Mouse (Mus musculus) stomach, embryonic 14.5 days (tissue): ENCODE results near the gene Hoxb6. TPM values are rescaled to one million over a fixed set of nuclear protein-coding genes. Genes with fewer than 3 reads are reported as not detected.

ENCODE experiments used
- ATAC-seq: fragments of 200-750 bp; cut with Nextera tagmentation; 2 replicates; pipeline ENCODE4 v1.8.0; 2017; ENCODE audit warnings: low read depth, moderate TSS enrichment; ENCODE audit not compliant: insufficient number of reproducible peaks, insufficient read depth, low FRiP score
- H3K27ac ChIP-seq: fragments of 300-500 bp; sonication (generic); 2 replicates; pipeline ENCODE4 v1.5.1; 2014; ENCODE audit warnings: mild to moderate bottlenecking, low read length, moderate library complexity, mixed read lengths
- H3K27me3 ChIP-seq: fragments of 300-500 bp; sonication (generic); 2 replicates; pipeline ENCODE4 v1.6.1; 2014; ENCODE audit warnings: low read length, control low read depth, mixed read lengths; ENCODE audit not compliant: control insufficient read depth, insufficient read depth
- H3K36me3 ChIP-seq: fragments of 300-500 bp; sonication (generic); 2 replicates; pipeline ENCODE4 v1.6.1; 2014; ENCODE audit warnings: mild to moderate bottlenecking, control low read depth, low read length, moderate library complexity, mixed read lengths; ENCODE audit not compliant: control insufficient read depth, insufficient read depth
- H3K4me1 ChIP-seq: fragments of 300-500 bp; sonication (generic); 2 replicates; pipeline ENCODE4 v1.6.1; 2014; ENCODE audit warnings: low read length, control low read depth, mixed read lengths; ENCODE audit not compliant: control insufficient read depth, insufficient read depth
- H3K4me2 ChIP-seq: fragments of 300-500 bp; sonication (generic); replicated peaks from 2 replicates; pipeline ENCODE4 v1.6.1; 2014; ENCODE audit warnings: low read depth, low read length, control low read depth
- H3K4me3 ChIP-seq: fragments of 300-500 bp; sonication (generic); 2 replicates; pipeline ENCODE4 v1.5.1; 2014; ENCODE audit warnings: low read depth, low read length, control low read depth
- H3K9ac ChIP-seq: fragments of 300-500 bp; sonication (generic); replicated peaks from 2 replicates; pipeline ENCODE4 v1.6.1; 2014; ENCODE audit warnings: low read depth, mild to moderate bottlenecking, control low read depth, low read length, moderate library complexity, mixed read lengths
- H3K9me3 ChIP-seq: fragments of 300-500 bp; sonication (generic); 2 replicates; pipeline ENCODE4 v1.6.1; 2016; ENCODE audit warnings: low read depth, low read length, control low read depth; ENCODE audit not compliant: control insufficient read depth
- WGBS: fragments of 180-500 bp; shearing (Covaris S2); extraction: QIAGEN DNeasy Blood & Tissue Kit; methylation state at CpG from one replicate; pipeline ENCODE4 v1.1.7; 2014; 5-methylcytosine and 5-hydroxymethylcytosine counted together
- polyA plus RNA-seq: library from polyadenylated mRNA; unstranded; fragments of >200 nt; fragmentation: Nextera tagmentation; extraction: Ambion mirVana; gene quantifications from 2 replicates; pipeline ENCODE4 v1.2.1, GENCODE M21; 2014

The Hoxb6 gene
- polyA plus RNA-seq, 1 experiment from 2014 or later, result 12.4 TPM

GRCm38 (mm10) chr11:96325747-96326212 is 33.5 kb downstream of the Hoxb6 start:
- Histone ChIP-seq H3K36me3 (0 out of 2 replicates have a peak, but pooled peaks cover 2% of the 10 kb centered on the region), H3K9ac (peak overlapping the region; percentile 96), H3K27ac (peak overlapping the region; percentile 100), H3K4me3 (peak overlapping the region; percentile 70), H3K9me3 (no peaks in the 10 kb centered on the region), H3K27me3 (no peaks in the 10 kb centered on the region), H3K4me2 (peak overlapping the region; percentile 95), H3K4me1 (peaks cover 32% of the 10 kb centered on the region)
- 15% methylated on average over 22 of the region's 22 CpGs for WGBS
- no peak for ATAC-seq

- Histone ChIP-seq H3K4me2 (peak overlapping the region; percentile 95), H3K9me3 (no peaks in the 10 kb centered on the region), H3K27ac (peak overlapping the region; percentile 100), H3K36me3 (0 out of 2 replicates have a peak, but pooled peaks cover 2% of the 10 kb centered on the region), H3K9ac (peak overlapping the region; percentile 96), H3K4me1 (peaks cover 40% of the 10 kb centered on the region), H3K27me3 (no peaks in the 10 kb centered on the region), H3K4me3 (peak overlapping the region; percentile 70)
- WGBS, result 8% methylated on average over 12 of the region's 12 CpGs
- ATAC-seq, result no peak
Observed at GRCm38 (mm10) chr11:96326705-96327104, 34.4 kb downstream of the Hoxb6 start.

GRCm38 (mm10) chr11:96327122-96327521 is 34.8 kb downstream of the Hoxb6 start:
- Histone ChIP-seq H3K27ac (peak overlapping the region; percentile 100), H3K36me3 (0 out of 2 replicates have a peak, but pooled peaks cover 2% of the 10 kb centered on the region), H3K9me3 (no peaks in the 10 kb centered on the region), H3K27me3 (no peaks in the 10 kb centered on the region), H3K4me1 (peaks cover 44% of the 10 kb centered on the region), H3K4me3 (peak overlapping the region; percentile 70), H3K9ac (peak overlapping the region; percentile 96), H3K4me2 (peak overlapping the region; percentile 95)
- WGBS, result 17% methylated on average over 7 of the region's 7 CpGs
- ATAC-seq, result no peak

- Histone ChIP-seq H3K36me3 (0 out of 2 replicates have a peak, but pooled peaks cover 2% of the 10 kb centered on the region), H3K4me3 (peak overlapping the region; percentile 70), H3K27ac (peak overlapping the region; percentile 100), H3K4me1 (peaks cover 40% of the 10 kb centered on the region), H3K9me3 (no peaks in the 10 kb centered on the region), H3K4me2 (peak overlapping the region; percentile 95), H3K27me3 (no peaks in the 10 kb centered on the region), H3K9ac (peak overlapping the region; percentile 96; the same call in 1 of the 2 replicates)
- no peak for ATAC-seq
- WGBS, result 16% methylated on average over 5 of the region's 5 CpGs
Observed at GRCm38 (mm10) chr11:96327750-96328149, 35.5 kb downstream of the Hoxb6 start.

- peak overlapping the region; percentile 100 for H3K27ac ChIP-seq
- 0 out of 2 replicates have a peak, but pooled peaks cover 2% of the 10 kb centered on the region for H3K36me3 ChIP-seq
- H3K4me3 ChIP-seq, result peak overlapping the region; percentile 70
- H3K9ac ChIP-seq, result peak overlapping the region; percentile 22
- no peak for ATAC-seq
- peaks cover 42% of the 10 kb centered on the region for H3K4me1 ChIP-seq
- H3K9me3 ChIP-seq, result no peaks in the 10 kb centered on the region
- no peaks in the 10 kb centered on the region for H3K27me3 ChIP-seq
- peak overlapping the region; percentile 95 for H3K4me2 ChIP-seq
- 9% methylated on average over 8 of the region's 8 CpGs for WGBS
Observed at GRCm38 (mm10) chr11:96328605-96329004, 36.3 kb downstream of the Hoxb6 start.

GRCm38 (mm10) chr11:96332105-96332504 is 39.8 kb downstream of the Hoxb6 start:
- Histone ChIP-seq H3K36me3 (0 out of 2 replicates have a peak, but pooled peaks cover 2% of the 10 kb centered on the region), H3K27me3 (no peaks in the 10 kb centered on the region), H3K27ac (peak overlapping the region; percentile 100), H3K9me3 (no peaks in the 10 kb centered on the region), H3K9ac (peak overlapping the region; percentile 91), H3K4me3 (peak overlapping the region; percentile 51), H3K4me1 (peaks cover 70% of the 10 kb centered on the region), H3K4me2 (peak overlapping the region; percentile 66)
- WGBS, result 10% methylated on average over 8 of the region's 8 CpGs
- no peak for ATAC-seq

GRCm38 (mm10) chr11:96332618-96333032 is 40.3 kb downstream of the Hoxb6 start:
- H3K4me1 ChIP-seq, result peaks cover 70% of the 10 kb centered on the region

GRCm38 (mm10) chr11:96333241-96334001 is 41.1 kb downstream of the Hoxb6 start:
- ATAC-seq, result no peak; the same call in 1 of the 2 replicates
- 8% methylated on average over 17 of the region's 17 CpGs for WGBS
- Histone ChIP-seq H3K36me3 (no peaks in the 10 kb centered on the region; the same call in 1 of the 2 replicates), H3K9me3 (no peaks in the 10 kb centered on the region), H3K4me2 (peak overlapping the region; percentile 66), H3K4me1 (peaks cover 74% of the 10 kb centered on the region), H3K27ac (peak overlapping the region; percentile 100), H3K4me3 (peak overlapping the region; percentile 51), H3K27me3 (no peaks in the 10 kb centered on the region), H3K9ac (peak overlapping the region; percentile 91)

More at GRCm38 (mm10) chr11:96332618-96333032, 40.3 kb downstream of the Hoxb6 start:
- Histone ChIP-seq H3K4me3 (peak overlapping the region; percentile 51), H3K36me3 (no peaks in the 10 kb centered on the region), H3K9me3 (no peaks in the 10 kb centered on the region), H3K9ac (peak overlapping the region; percentile 91), H3K27me3 (no peaks in the 10 kb centered on the region), H3K27ac (peak overlapping the region; percentile 100), H3K4me2 (peak overlapping the region; percentile 66)
- WGBS, result 9% methylated on average over 34 of the region's 35 CpGs
- peak; percentile 63; the same call in 1 of the 2 replicates for ATAC-seq
